Mouse (Mus musculus): ENCODE data around the gene B3galt4. TPM values are rescaled to one million over a fixed set of nuclear protein-coding genes. Genes with fewer than 3 reads are reported as not detected.
"Not testable (repeated sequence)": the region's sequence is repeated elsewhere in the genome, so short reads cannot be mapped to it uniquely, and the experiment has no call there.

B3galt4 gene
- total RNA-seq, 2 experiments from 2014 or later, result 4.5 to 6.2 TPM

DNA sequence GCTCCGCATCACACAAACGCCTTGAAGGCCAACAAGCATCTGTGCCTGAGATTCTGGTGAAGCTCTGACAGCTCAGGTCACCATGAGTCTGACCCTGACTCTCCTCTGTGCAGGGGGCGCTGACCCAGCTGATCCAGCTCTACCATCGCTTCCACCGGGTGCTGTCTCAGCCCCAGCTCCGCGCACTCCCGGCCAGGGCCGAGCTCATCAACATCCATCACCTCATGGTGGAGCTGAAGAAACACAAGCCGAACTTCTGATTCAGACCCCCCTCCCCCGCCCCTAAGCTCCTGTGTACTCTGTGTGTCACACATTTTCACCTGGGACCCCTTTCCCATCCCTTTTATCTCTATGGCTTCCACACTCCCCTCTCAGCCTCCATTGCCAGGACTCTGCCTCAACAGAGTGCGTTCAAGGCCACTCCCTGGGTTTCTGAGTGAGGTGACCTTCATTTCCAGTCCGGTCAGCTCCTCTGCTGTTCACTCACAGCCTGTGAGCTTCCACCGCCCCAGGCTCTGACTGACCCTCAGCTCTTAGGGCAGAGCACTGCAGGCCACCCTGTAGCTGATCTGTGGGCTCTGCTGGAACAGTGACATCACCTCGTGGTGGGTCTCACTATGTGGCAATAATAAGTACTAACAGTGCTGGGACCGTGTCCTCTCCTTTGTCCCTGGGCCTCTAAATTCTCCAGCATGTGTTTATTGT, 14.7 kb upstream of the B3galt4 start:
- no peak for DNase-seq

GRCm38 (mm10) chr17:33965082-33965845, 14.0 kb upstream of the B3galt4 start:
- no peak for DNase-seq

DNA sequence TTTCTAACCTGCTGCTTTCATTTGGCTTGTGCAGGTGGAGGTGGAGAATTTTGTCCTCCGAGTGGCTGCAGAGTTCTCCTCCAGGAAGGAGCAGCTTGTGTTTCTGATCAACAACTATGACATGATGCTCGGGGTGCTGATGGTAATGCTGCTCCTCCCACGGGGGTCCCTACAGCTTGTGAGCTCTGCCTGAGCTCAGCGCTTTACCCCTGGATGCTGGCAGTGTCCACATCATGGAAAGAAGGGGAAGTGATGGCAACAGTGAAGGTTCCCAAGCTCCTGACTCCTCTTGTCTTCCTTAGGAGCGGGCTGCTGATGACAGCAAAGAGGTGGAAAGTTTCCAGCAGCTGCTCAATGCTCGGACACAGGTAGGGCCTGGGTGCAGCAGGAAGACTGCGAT, 11.6 kb upstream of the B3galt4 start:
- no peak for DNase-seq

GRCm38 (mm10) chr17:33959948-33960347, 8.7 kb upstream of the B3galt4 start:
- no peak for DNase-seq

- DNase-seq, result no peak
Measured at GRCm38 (mm10) chr17:33959135-33959534, 7.8 kb upstream of the B3galt4 start.

- no peak for DNase-seq
Measured at GRCm38 (mm10) chr17:33958451-33958850, 7.2 kb upstream of the B3galt4 start.

- no peak for DNase-seq
Measured at GRCm38 (mm10) chr17:33957493-33957892, 6.2 kb upstream of the B3galt4 start.

GRCm38 (mm10) chr17:33956336-33956735, 5.0 kb upstream of the B3galt4 start:
- no peak for DNase-seq

GRCm38 (mm10) chr17:33955555-33956214, 4.4 kb upstream of the B3galt4 start, which contains the start of the genes Vps52 and Rps18:
Vps52 (plus strand) TSS chr17:33955812.
Rps18 (minus strand) TSS chr17:33956001.
- DNase-seq, result peak; percentile 93 to 96

DNA sequence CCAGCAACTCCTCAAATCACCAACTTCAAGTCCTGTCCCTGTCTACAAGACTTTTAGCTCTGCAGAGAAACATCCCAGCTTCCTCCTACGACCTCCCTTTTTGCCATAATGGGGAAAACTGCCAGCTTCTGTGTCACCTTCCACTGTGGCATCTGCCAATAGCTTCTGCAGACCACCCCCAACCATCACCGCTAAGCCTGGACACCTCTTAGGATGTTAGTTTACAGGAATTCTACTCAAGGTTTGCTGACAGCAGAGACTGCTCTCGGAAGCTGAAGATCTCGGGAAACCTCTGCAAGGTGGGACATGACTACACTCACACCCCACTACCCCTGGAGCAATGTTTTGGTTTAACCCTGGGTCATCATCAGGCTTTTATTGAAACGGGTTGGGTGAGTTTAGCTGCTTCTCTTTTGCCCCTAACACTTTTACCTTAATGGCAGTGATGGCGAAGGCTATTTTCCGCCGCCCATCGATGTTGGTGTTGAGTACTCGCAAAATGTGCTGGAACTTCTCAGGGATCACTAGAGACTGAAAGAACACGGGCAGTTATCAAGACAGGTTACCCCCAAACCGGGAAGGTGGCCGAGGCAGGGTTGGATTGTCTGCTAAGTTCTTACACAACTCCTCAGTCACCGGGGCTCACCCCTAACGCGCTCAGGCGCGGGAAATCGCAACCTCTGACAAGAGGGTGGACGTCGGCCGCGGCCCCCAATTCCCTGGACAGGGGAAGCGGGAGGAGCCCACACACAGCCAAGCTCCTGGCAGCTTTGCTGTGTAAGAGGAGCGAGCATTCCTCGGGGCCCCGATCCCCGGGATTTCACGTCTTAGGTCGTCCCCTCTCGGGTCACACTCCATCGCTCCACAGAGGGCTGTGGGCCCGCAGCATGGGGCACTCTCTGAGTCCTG, 3.6 kb upstream of the B3galt4 start:
- no peak for DNase-seq

GRCm38 (mm10) chr17:33953961-33954565, 2.8 kb upstream of the B3galt4 start:
- no peak for DNase-seq

DNA sequence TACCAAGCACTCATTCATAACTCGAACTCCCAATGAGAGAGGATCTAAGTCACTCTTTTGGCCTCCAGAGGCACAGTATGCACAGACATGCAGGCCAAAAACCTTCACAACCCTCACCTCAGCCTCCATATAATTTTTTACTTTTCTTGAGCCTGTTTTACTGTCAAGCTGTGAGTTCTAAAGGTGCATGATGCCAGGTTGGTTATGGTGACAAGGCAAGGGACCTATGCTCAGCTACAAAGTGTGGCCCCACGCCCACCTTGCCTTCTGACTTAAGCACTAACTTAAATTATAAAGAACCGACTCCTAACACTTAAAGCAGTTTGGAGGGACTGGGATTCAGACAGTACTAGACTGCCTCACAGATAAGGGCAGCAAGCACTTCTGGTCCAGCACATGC, 2.0 kb upstream of the B3galt4 start:
- no peak for DNase-seq

- no peak for DNase-seq
Measured at GRCm38 (mm10) chr17:33952879-33953278, 1.6 kb upstream of the B3galt4 start.

- DNase-seq, result not testable (repeated sequence)
Measured at GRCm38 (mm10) chr17:33952015-33952414, 727 bp upstream of the B3galt4 start.

GRCm38 (mm10) chr17:33950131-33950625, 1.1 kb downstream of the B3galt4 start:
- DNase-seq, result no peak

GRCm38 (mm10) chr17:33948905-33949537, 2.3 kb downstream of the B3galt4 start:
- no peak for DNase-seq

DNA sequence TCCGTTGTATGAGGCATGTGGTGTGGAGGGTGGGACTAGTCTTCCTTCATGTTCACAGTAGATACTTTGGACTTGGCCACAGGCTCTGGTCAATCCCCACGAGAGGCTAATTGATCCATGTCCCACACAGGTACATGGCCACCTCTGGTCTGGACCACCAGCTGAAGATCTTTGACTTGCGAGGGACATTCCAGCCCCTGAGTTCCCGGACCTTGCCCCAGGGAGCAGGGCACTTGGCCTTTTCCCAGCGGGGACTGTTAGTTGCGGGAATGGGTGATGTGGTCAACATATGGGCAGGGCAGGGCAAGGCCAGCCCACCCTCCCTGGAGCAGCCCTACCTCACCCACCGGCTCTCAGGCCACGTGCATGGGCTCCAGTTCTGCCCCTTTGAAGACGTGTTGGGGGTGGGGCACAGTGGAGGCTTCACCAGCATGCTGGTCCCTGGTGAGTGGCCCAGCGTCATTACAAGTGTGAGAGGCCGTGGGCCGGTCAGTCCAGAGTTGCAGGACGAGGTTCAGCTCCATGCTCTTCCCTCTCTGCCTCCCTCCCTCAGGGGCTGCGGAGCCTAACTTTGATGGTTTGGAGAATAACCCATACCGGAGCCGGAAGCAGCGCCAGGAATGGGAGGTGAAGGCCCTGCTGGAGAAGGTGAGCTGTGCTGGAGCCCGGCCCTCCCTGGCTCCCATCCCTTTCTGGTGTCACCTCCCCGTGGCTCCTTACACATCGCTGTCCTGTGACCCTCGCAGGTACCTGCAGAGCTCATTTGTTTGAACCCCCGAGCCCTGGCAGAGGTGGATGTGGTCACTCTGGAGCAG, 3.0 kb downstream of the B3galt4 start:
- DNase-seq, result no peak

- DNase-seq, result no peak
Measured at GRCm38 (mm10) chr17:33947430-33948089, 3.7 kb downstream of the B3galt4 start.

DNA sequence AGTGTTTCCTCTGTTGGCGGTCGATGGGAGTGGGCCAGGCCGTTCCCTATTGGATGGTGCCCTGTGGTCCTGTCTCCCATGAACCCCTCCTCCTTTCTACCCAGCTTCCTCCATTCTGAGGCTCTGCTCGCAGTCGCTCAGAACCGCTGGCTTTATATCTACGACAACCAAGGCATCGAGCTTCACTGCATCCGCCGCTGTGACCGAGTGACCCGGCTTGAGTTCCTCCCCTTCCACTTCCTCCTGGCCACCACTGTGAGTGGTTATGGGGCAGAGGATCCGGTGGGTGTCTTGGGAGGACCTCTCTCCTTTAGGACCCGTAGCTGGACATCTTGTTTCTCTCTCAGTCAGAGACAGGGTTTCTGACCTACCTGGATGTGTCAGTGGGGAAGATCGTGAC, 7.8 kb downstream of the B3galt4 start:
- no peak for DNase-seq

GRCm38 (mm10) chr17:33941381-33941780, 9.9 kb downstream of the B3galt4 start:
- no peak for DNase-seq
